Mouse (Mus musculus) testis, postnatal 14 days (tissue): ENCODE measurements around the gene Tha1.
A peak's percentile ranks its signal among the peaks of the same experiment; 100 is the strongest.

ENCODE experiments used
- DNase-seq: peaks from one replicate; pipeline ENCODE4 v3.0.0; 2021; ENCODE audit warnings: low spot score

The Tha1 gene

DNA sequence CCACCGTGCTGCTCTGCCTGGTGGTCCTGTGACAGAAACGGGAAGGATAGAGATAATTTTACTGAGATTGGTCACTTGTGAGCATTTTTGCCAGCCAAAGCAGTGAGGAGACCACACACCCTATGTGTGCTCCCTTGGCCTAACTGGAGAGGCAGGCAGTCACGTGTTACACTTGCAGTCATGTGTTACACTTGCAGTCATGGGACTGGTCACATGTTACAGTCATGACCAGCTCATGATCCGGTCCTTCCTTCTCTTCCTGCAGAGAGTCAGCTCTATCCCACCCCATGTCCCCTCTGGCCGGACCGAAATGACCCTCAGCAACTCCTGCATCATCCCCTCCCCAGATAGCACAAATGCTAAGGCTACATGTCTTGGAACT lies 7.7 kb upstream of the Tha1 start:
- DNase-seq, result no peak

DNA sequence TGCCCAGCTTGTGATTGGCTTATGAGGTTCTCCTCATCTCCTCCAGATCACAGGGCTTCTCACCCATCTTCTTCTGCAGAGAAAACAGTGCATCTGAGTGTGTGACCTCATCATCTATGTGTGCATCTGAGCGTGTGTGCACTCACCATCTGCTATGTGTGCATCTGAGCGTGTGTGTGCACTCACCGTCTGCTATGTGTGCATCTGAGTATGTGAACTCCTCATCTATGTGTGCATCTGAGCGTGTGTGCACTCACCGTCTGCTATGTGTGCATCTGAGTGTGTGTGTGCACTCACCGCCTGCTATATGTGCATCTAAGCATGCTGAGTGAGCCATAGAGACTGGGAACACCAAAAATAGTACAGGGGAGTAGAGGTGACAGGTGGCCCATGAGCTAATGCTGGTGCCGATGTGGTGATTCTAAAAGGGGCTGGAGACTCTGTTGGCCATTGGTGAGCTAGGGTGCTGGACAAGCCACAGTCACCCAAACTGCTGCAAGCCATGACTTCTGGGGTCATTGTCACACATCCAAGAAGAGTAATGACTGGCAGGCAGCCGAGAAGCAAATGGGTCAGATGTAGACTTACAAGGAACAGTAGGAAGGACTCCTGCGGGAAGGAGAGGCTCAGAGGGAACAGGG lies 7.2 kb upstream of the Tha1 start:
- DNase-seq, result no peak

DNA sequence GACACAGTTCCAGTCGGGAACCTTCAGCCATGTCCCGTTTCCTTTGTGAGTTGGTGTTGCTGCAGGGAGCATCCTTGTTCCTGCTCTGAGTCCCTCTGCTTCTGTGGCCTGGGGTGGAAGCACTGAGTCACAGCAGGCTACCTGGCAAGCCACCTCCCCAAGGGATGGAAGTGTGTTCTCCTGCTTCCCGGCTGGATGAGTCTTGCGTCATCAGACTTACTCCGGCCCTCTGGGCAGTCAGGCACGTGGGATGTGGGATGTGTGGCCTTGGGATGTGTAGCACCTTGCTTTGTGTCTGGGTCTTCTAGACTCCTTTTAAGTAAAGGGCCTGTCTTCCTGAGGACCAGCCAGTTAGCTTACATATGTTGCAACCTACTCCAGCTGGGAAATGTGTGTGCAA lies 6.4 kb upstream of the Tha1 start:
- no peak for DNase-seq

DNA sequence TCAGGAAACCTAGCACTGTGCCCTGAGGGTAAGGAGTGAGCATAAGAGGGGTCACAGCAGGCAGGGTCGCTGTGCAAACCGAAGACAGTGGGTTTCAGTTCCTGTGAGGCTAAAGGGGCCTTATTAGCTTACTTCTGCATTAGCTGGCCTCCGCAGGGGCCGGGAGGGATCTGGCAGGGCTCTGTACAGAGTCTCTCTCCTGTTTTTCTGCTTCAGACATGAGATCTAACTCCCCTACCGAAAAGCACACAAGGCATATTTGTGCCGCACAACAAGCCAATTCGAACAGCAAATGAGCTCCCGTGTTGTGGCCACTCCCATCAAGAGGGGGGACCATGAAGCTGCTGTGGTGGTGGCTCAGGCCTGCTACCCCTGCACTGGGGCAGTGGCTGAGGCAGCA lies 5.6 kb upstream of the Tha1 start:
- DNase-seq, result no peak

DNA sequence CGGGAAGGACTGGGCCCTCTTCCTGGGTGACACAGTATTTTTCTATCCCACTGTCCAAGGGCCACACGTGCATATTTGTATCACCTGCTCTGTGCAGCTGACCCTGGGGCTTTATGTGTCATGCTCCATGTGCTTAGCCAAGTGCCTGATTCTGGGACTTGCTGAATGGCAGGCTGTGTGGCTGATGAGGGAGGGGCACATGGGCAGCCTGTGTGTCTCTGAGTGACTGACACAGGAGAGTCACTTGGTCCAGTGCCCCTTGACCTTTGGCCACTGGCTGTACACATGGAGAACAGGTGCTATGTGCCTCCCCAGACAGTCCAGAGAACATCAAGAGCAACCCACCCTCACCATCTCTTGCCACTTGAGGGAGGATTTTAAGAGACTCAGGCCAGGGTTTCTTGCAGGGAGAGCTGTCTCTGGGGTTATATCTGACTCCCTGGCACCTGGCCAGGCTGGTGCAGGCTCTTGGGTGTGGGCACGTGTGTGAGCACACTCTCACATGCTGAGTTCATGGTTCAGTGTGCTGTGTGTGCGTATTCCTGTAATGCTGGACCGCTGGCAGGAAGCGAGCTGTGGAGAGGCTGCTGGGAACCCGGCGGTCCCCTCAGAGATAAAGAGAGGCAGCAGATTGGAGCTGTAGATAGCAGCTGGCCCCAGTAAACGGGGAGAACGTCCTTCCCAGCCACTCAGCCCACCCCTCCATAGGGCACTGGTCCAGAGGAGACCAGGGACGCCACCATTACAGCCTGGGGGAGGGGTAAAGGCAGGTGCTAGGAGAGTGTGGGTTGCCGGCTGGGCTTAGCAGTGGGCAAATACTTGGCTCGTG lies 4.8 kb upstream of the Tha1 start:
- DNase-seq, result no peak

DNA sequence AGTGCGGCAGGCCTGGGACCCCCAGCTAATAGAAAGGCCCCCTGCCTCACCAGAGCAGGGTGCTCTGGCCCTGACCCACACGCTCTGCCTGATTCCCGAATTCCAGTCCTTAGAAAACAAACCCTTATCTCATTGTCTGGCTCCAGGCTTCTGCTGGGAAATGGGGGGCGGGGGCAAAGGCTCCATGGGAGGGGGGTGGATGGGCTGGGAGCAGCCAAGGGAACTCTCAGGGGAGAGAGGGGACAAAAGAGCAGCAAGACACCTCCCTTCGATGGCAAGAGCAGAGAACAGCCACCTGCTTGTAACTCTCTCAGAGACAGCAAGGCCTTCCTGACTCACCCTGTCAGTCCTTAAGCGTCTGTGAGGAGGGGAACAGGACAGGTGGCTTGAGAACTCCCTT lies 2.4 kb upstream of the Tha1 start:
- no peak for DNase-seq

DNA sequence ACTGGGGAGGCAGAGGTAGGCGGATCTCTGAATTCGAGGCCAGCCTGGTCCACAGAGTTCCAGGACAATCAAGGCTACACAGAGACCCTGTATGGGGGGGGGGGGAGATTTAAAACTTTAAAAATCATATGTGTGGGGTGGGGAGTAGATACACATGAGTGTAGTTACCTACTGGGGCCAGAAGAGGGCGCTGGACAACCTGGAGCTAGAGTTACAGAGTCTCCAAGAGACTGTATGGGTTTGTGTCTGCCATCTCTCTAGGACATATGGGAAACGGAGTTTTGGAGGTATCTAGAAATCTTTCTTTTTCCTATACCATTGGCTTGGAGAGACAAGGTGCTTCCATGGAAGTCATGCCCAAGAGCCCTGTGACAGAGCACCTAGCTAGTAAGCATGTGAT lies 1.1 kb upstream of the Tha1 start:
- no peak for DNase-seq

DNA sequence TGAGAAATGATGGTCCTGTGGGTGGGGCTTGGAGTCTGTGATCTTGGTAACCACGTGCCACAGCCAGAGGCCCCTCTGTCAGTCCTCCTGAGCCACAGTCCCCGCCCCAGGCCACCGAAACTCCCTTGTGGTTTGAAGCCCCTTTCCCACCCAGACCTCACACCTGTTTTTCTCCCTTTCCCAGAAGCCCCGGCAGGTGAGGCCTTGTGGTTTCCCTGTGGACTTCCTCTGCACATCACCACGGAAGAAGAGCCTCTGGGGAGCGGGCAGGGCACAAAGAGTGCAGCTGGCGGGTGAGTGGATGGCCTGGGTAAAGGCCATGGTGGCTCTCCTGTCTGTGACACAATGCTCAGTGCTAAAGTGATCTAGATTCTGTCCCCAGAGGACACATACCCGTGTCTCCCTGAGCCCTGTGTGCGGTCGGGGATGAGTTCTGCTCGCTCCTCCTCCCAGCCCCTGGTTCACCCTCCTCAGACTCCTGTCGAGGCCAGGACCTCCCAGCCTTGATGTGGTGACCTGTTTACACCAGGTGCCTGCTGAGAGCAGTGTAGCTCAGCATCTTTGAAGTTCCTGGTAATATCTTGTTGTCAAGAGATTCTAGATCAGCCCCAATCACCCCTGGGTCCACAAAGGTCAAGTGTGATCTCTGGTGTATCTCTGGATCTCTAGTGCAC lies 1.2 kb downstream of the Tha1 start:
- no peak for DNase-seq

DNA sequence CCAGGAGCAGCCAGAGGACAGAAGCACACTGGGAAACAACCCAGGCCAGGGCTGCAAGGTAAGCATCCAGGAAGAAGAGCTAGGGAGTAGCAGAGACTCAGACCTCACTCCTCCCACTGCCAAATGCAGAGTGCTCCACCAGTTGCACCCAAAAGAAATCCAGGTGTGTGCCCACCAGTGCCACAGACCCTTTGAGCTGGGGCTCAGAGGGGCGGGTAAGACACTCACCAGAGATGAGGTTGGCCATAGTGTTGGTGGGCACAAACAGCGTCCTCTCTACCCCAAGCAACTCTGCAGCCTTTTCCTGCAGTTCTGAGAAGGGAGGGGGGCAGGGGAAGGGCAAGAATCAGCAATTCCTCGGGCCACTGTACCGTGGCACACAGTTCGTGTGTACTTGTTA lies 1.9 kb downstream of the Tha1 start:
- no peak for DNase-seq

DNA sequence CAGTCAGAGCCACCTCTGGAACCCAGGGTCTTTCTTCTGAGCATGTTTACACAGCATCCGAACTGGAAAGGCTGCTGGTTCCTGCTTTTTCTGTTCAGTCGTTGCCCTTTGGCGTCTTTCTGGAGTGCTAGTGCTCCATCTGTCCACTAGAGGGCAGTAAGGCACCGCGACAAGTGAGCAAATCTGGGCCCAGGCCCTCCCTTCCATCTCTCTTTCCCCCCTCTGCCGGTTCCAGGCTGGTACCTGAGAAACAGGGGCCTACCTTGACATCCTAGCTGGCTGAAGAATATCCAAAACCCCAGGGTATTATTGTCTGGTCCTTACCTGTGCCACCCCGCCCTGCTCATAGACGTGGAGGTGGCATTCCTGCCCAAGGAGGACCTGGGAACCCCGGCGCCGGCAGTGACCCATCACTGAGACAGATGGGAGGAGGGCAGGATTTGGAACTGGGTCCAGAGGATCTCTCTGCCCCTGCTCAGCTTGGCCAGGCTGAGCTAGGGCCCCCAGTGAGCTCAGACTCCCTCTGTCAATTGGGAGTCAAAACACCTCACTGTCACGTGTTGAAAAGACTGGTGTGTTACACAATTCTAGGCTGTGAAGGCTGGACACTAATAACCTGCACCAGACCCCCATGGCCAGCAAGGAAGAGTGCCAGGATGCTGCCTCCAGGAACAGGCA lies 2.5 kb downstream of the Tha1 start:
- DNase-seq, result peak; percentile 62

DNA sequence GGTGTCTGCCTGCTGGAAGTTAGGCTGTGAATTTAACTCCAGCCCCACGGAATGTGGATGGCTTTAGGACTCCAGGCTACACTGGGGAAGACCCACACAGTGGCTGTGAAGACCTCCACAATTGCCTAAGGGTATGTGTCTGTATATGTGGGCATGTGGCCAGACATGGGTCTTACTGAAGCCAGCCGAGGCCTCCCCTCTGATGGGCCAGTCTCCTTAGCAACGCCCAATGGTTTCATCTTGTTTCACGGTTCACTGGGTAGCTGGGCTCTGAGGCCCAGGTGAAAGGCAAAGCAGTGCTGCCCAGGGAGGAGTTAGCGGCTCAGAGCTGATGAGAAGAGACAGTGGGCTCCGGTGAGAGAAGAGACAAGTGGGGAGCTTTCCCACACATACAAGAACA lies 7.3 kb downstream of the Tha1 start:
- no peak for DNase-seq

DNA sequence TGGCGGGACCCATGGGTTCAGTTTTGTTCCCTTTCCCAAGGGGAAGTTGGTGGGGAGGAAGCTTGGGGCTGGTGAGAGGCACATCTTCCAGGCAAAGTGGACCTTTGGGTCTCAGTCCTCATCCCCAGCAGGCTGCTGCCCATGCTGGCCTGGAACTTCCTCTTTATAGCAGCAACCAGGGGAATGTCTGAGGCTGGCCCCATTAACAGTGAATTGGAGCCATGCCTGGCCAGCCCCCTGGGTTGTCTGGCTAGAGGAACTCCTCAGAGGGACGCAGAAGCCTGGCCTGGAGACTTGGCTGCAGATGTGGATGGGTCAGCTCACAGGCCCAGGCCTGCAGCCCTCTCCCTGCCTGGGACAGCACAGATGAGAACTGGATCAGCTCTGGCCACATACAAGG lies 8.5 kb downstream of the Tha1 start:
- no peak for DNase-seq

DNA sequence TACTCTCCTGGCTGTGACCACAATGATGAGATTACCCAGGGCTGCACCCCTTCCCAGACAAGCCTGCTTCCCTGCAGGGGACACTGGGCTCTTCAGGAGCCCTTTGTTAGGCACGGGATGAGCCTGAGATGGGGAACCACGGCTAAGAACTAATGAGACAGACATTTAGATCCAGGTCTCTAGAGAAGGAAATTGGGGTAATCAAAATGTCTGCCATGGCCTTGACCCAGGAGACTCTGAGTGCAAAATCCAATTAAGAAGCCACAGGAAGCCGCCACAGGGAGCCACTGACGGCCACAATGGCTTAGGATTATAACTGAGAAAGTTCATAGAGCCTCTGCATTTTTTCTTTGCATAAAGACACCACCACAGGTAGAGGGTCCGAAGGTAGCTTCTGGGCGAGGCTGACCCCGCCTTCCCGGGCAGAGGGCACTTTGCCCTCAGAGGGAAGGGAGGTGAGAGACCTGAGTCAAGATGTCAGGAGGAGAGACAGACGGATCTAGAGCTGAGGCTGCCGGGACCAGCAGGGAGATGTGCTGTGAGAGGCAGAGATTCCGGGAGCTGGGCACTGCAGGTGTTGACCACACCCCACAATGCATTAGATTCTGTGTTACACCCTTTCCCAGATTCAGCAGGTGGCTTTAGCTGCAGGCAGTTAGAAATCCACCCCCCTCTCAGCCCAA lies 10.0 kb downstream of the Tha1 start:
- DNase-seq, result no peak

DNA sequence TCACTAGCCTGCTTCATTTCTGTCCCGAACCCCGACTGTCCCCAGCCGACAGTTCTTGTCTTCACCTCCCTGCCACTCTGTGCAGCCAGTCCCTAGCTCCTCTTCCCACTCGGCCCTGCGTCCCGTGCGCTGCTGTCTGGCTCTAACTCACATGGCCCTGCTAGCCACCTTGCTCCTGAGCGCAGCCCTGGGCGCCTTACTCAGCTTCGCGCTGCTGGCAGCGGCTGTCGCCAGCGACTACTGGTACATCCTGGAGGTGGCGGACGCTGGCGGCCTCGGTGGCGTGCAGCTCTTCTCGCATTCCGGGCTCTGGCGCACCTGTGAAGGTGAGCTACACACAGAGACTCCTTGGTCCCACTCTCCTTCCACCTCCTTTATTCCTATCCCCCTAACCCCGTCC lies 12.7 kb downstream of the Tha1 start, which contains the start of gene Tmem235:
Gene Tmem235 (plus strand): TSS at position 152 of the 400 bp plus-strand sequence.
- no peak for DNase-seq

DNA sequence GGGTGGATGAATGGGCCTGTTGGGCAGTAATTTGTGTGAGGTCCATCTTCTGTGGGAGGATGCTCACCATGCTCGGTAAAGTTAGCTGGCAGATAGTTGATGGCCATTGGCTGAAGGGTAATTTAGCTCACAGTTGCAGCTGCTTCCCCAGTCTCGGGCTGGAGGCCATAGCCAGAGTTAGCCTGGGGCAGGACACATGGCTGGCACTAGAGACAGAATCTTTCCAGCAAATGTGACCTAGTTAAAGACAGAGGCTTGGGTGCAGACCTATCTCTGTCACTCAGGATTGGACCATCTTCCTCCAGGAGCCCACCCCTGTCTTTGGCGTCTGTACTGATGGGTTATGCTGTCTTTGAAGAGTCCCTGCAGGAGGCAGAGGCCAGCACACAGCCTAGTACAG lies 14.9 kb downstream of the Tha1 start:
- no peak for DNase-seq

DNA sequence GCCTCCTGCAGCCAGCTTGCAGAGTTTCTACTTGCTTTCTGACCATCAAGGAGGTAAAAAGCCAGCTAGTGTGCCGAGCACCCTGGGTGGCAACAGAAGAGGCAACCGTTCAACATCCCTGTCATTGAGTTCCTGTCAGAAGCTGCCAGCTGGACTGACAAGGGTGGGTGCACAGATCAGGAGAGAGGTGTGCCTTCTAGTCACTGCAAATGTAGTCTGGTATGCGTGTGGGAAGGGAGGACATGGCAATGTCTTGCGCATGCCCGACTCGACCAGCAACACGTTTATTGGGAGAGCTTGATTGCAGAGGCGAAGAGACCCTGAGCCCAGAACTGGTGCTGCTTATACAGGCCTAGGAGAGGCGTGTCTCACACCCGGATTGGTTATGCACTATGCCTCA lies 15.8 kb downstream of the Tha1 start:
- no peak for DNase-seq

DNA sequence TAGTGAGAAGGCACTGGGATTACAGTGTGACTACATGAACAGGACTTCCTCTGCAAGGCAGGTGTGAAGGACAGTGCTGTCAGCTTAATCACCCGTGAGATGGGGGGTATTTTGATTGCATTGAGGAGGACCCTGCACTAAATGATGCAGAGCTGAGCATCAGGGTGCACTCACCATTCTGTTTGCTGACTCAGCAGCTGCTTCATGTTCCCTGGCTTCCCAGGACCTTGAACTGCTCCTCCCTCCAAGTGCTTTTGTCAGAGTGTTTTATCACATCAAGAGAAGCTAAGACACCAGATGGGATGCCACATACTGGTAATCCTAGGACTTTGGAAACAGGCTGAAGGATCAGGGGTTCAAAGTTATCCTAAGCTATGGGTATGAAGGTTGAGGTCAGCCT lies 17.3 kb downstream of the Tha1 start:
- no peak for DNase-seq

DNA sequence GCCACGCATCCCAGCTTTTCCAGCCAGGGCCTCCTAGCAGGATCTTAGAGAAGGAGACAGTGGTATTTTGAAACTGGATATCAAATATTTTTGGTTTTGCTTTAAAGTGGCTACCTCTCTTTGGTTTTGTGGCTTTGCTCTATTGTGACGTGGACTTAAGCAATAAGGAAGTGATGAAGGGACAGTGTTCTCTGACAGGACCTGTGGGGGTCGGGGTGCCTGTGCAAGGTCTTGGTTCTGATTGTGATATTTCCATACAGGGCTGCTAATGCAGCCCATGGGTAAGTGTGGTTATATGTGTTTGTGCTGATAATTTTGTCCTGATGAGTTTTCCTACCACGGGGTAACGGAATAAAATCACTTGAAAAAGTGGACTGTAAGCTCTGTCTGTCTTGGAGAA lies 17.9 kb downstream of the Tha1 start:
- DNase-seq, result no peak

DNA sequence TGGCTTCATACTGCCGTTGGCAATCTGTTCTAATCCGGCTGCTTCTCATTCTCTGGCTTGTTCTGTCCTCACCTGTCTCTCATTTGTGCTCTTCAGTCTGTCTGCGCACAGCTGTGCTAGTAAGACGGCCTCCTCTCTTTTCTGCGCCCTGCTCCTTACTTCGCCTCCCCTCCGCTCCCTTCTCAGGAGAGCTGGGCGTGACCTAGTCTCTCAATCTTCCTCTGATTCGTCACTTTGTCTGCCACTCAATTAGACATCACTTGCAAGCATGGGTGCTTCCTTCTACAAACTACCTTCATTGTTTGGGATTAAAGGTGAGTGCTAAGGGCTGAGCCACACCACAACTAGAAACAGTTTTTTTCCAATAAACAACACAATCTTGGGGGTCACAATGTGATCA lies 19.0 kb downstream of the Tha1 start:
- no peak for DNase-seq

DNA sequence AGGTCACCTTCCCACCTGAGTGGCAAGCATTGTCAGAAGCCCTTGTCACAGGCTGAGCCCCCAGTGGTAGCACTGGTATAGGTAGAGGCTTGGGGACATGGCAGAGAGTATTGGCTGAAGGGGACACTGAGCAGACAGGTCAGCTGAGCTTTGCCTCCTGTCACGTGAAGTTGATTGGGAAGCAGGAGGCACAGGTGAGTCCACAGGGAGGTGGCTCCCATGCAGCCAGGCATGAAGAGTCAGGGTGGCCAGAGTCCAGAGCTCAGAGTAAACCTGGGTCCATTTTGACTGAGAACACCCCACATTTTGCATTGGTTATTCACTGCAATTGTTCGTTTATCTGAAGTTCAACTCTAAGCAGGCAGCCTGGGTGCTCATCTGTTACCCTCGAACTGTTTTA lies 20.4 kb downstream of the Tha1 start:
- no peak for DNase-seq

DNA sequence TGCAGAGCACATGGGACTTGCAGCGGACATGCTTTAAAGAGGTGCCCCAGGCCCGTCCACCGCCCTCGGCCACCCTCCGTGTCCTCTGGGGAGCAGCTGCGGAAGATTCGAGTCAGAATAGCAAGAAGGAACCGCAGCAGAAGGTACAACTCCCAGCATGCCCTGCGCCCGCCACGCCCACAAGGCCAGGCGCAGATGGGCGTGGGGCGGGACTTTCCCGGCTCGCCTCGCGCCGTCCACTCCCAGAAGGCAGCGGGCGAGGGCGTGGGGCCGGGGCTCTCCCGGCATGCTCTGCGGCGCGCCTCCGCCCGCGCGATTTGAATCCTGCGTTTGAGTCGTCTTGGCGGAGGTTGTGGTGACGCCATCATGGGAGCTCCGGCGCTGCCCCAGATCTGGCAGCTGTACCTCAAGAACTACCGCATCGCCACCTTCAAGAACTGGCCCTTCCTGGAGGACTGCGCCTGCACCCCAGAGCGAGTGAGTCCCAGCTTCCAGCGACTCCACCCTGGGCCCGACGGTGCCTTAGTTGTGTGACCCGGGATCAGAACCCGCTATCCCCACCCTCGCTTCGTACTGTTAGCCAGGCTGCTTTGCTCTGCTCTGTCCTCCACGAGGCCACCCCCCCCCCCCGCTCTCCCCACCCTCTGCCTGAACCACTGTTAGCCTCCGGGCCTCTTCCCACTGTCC lies 24.2 kb downstream of the Tha1 start, which contains the start of gene Birc5:
Gene Birc5 (plus strand): TSS at position 267 of the 687 bp plus-strand sequence.
- DNase-seq, result peak; percentile 95
